Mouse (Mus musculus) stomach, embryonic 14.5 days (tissue): Measurements from ENCODE around the gene 4430402I18Rik. TPM values are rescaled to one million over a fixed set of nuclear protein-coding genes. Genes with fewer than 3 reads are reported as not detected.

Experiments
- ATAC-seq: fragments of 200-750 bp; cut with Nextera tagmentation; 2 replicates; pipeline ENCODE4 v1.8.0; 2017; ENCODE audit warnings: low read depth, moderate TSS enrichment; ENCODE audit not compliant: insufficient number of reproducible peaks, insufficient read depth, low FRiP score
- H3K27ac ChIP-seq: fragments of 300-500 bp; sonication (generic); 2 replicates; pipeline ENCODE4 v1.5.1; 2014; ENCODE audit warnings: mild to moderate bottlenecking, low read length, moderate library complexity, mixed read lengths
- H3K27me3 ChIP-seq: fragments of 300-500 bp; sonication (generic); 2 replicates; pipeline ENCODE4 v1.6.1; 2014; ENCODE audit warnings: low read length, control low read depth, mixed read lengths; ENCODE audit not compliant: control insufficient read depth, insufficient read depth
- H3K36me3 ChIP-seq: fragments of 300-500 bp; sonication (generic); 2 replicates; pipeline ENCODE4 v1.6.1; 2014; ENCODE audit warnings: mild to moderate bottlenecking, control low read depth, low read length, moderate library complexity, mixed read lengths; ENCODE audit not compliant: control insufficient read depth, insufficient read depth
- H3K4me1 ChIP-seq: fragments of 300-500 bp; sonication (generic); 2 replicates; pipeline ENCODE4 v1.6.1; 2014; ENCODE audit warnings: low read length, control low read depth, mixed read lengths; ENCODE audit not compliant: control insufficient read depth, insufficient read depth
- H3K4me2 ChIP-seq: fragments of 300-500 bp; sonication (generic); replicated peaks from 2 replicates; pipeline ENCODE4 v1.6.1; 2014; ENCODE audit warnings: low read depth, low read length, control low read depth
- H3K4me3 ChIP-seq: fragments of 300-500 bp; sonication (generic); 2 replicates; pipeline ENCODE4 v1.5.1; 2014; ENCODE audit warnings: low read depth, low read length, control low read depth
- H3K9ac ChIP-seq: fragments of 300-500 bp; sonication (generic); replicated peaks from 2 replicates; pipeline ENCODE4 v1.6.1; 2014; ENCODE audit warnings: low read depth, mild to moderate bottlenecking, control low read depth, low read length, moderate library complexity, mixed read lengths
- H3K9me3 ChIP-seq: fragments of 300-500 bp; sonication (generic); 2 replicates; pipeline ENCODE4 v1.6.1; 2016; ENCODE audit warnings: low read depth, low read length, control low read depth; ENCODE audit not compliant: control insufficient read depth
- WGBS: fragments of 180-500 bp; shearing (Covaris S2); extraction: QIAGEN DNeasy Blood & Tissue Kit; methylation state at CpG from one replicate; pipeline ENCODE4 v1.1.7; 2014; 5-methylcytosine and 5-hydroxymethylcytosine counted together
- polyA plus RNA-seq: library from polyadenylated mRNA; unstranded; fragments of >200 nt; fragmentation: Nextera tagmentation; extraction: Ambion mirVana; gene quantifications from 2 replicates; pipeline ENCODE4 v1.2.1, GENCODE M21; 2014

Gene 4430402I18Rik
- polyA plus RNA-seq, 1 experiment from 2014 or later = 0.90 TPM

- H3K4me3 ChIP-seq = no peak overlapping the region
- no peak overlapping the region for H3K4me2 ChIP-seq
- H3K27ac ChIP-seq = no peak overlapping the region
- no peaks in the 10 kb centered on the region for H3K27me3 ChIP-seq
- no peaks in the 10 kb centered on the region for H3K36me3 ChIP-seq
- no peak for ATAC-seq
- H3K9me3 ChIP-seq = no peaks in the 10 kb centered on the region
- H3K9ac ChIP-seq = no peak overlapping the region
- WGBS = 89% methylated on average over 3 of the region's 3 CpGs
- no peaks in the 10 kb centered on the region for H3K4me1 ChIP-seq
Observed at GRCm38 (mm10) chr19:28852001-28852400, 115.6 kb downstream of the 4430402I18Rik start.

GRCm38 (mm10) chr19:28850510-28850909 is 117.1 kb downstream of the 4430402I18Rik start:
- 72% methylated on average over 3 of the region's 3 CpGs for WGBS
- Histone ChIP-seq H3K27me3 (no peaks in the 10 kb centered on the region), H3K27ac (no peak overlapping the region), H3K9ac (no peak overlapping the region), H3K9me3 (no peaks in the 10 kb centered on the region), H3K4me1 (no peaks in the 10 kb centered on the region), H3K36me3 (no peaks in the 10 kb centered on the region), H3K4me3 (no peak overlapping the region), H3K4me2 (no peak overlapping the region)
- no peak for ATAC-seq

GRCm38 (mm10) chr19:28844946-28845710 is 122.5 kb downstream of the 4430402I18Rik start:
- ATAC-seq = no peak
- H3K27me3 ChIP-seq = no peaks in the 10 kb centered on the region
- no peaks in the 10 kb centered on the region for H3K4me1 ChIP-seq
- no peak overlapping the region for H3K27ac ChIP-seq
- 62% methylated on average over 8 of the region's 8 CpGs for WGBS
- H3K4me2 ChIP-seq = no peak overlapping the region
- no peak overlapping the region for H3K4me3 ChIP-seq
- H3K36me3 ChIP-seq = no peaks in the 10 kb centered on the region
- no peak overlapping the region for H3K9ac ChIP-seq
- no peaks in the 10 kb centered on the region for H3K9me3 ChIP-seq

Other genes with a start within 250 kb of the 4430402I18Rik start
- 0.21 and 0.27 TPM in 2 replicates for gene Slc1a1, start 132.8 kb downstream of the 4430402I18Rik start, polyA plus RNA-seq
- gene Plpp6, start 3.8 kb downstream of the 4430402I18Rik start, polyA plus RNA-seq = 10.3 and 14.1 TPM in 2 replicates
- 51.2 and 51.6 TPM in 2 replicates for gene Cdc37l1, start 22.6 kb upstream of the 4430402I18Rik start, polyA plus RNA-seq
- 85.1 and 97.2 TPM in 2 replicates for gene Ak3, start 80.2 kb upstream of the 4430402I18Rik start, polyA plus RNA-seq
- 50.7 and 57.8 TPM in 2 replicates for gene Rcl1, start 133.6 kb upstream of the 4430402I18Rik start, polyA plus RNA-seq